Mouse (Mus musculus) macrophage (primary cell): ENCODE results near the gene Cfap206. TPM values are rescaled to one million over a fixed set of nuclear protein-coding genes. Genes with fewer than 3 reads are reported as not detected.

ENCODE experiments used
- H3K27ac ChIP-seq: fragments of 350-480 bp; formaldehyde crosslinking; 2 replicates; pipeline ENCODE4 v1.9.0; 2021
- H3K36me3 ChIP-seq: fragments of 350-480 bp; formaldehyde crosslinking; 2 replicates; pipeline ENCODE4 v1.9.0; 2021; ENCODE audit errors: inconsistent target
- H3K4me3 ChIP-seq: fragments of 350-480 bp; formaldehyde crosslinking; 2 replicates; pipeline ENCODE4 v1.9.0; 2021; ENCODE audit errors: inconsistent target
- H3K79me2 ChIP-seq: fragments of 350-480 bp; formaldehyde crosslinking; 2 replicates; pipeline ENCODE4 v1.9.0; 2021; ENCODE audit errors: inconsistent target
- WGBS: methylation state at CpG from one replicate; pipeline ENCODE4 v1.1.7; 2026; ENCODE audit warnings: inconsistent platforms; ENCODE audit not compliant: missing documents; 5-methylcytosine and 5-hydroxymethylcytosine counted together
- polyA plus RNA-seq: library from polyadenylated mRNA; stranded (reverse); fragments of 250-400 nt; gene quantifications from 3 replicates; pipeline ENCODE4 v1.2.4, GENCODE M21; 2018; ENCODE audit warnings: inconsistent platforms

Gene Cfap206
- polyA plus RNA-seq, 1 experiment from 2014 or later = not detected

DNA sequence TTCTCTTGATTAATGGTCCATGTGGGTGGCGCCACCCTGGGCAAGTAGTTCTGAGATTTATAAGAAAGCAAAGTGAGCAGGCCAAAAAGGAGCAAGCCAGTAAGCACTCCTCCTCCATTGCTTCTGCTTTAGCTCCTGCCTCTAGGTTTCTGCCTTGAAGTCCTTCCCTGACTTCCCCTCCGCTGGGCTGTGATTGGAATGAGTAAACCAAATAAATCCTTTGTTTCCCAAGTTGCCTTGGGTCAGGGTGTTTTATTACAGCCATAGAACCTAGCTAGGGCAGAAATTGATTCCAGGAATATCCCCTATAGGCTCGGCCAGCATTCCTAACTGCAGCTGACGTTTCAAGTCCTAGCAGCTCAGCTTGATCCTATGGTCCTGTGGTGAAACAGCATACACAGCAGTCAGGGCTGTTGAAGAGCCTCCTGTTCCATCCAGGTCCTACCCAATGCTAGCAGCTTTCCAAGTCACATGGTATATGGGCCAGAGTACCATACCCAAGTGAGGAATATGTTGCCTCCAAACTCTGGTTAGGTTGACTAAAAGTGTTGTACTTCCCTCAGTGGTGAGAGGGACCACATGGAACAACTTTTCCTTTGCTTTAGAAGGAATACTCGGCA lies 90.2 kb downstream of the Cfap206 start:
- Histone ChIP-seq H3K36me3 (peaks cover 18% of the 10 kb centered on the region), H3K79me2 (no peaks in the 10 kb centered on the region)
- 97% methylated on average over 5 of the region's 5 CpGs for WGBS

More for the DNA sequence above, 90.2 kb downstream of the Cfap206 start:
- H3K27ac ChIP-seq = no peak overlapping the region
- no peak overlapping the region for H3K4me3 ChIP-seq

Other genes with a start within 250 kb of the Cfap206 start
- gene Akirin2, start 179.3 kb downstream of the Cfap206 start, polyA plus RNA-seq = 39.2 to 44.3 TPM (median 43.4 TPM) in 3 replicates
- 30.9 to 39.7 TPM (median 32.8 TPM) in 3 replicates for gene Orc3, start 115.3 kb downstream of the Cfap206 start, polyA plus RNA-seq
- gene Rars2, start 115.2 kb downstream of the Cfap206 start, polyA plus RNA-seq = 14.8 to 30.0 TPM (median 29.9 TPM) in 3 replicates
- 12.1 to 18.9 TPM (median 15.9 TPM) in 3 replicates for gene Slc35a1, start 42.8 kb downstream of the Cfap206 start, polyA plus RNA-seq
- not detected in 3 replicates for gene Gm136, start 26.1 kb upstream of the Cfap206 start, polyA plus RNA-seq
- 15.2 to 26.4 TPM (median 24.7 TPM) in 3 replicates for gene Smim8, start 48.2 kb upstream of the Cfap206 start, polyA plus RNA-seq
- 5.9 to 8.3 TPM (median 7.2 TPM) in 3 replicates for gene Zfp292, start 152.8 kb upstream of the Cfap206 start, polyA plus RNA-seq
- not detected in 3 replicates for gene Cga, start 163.6 kb upstream of the Cfap206 start, polyA plus RNA-seq